In the genomic region with DNA sequence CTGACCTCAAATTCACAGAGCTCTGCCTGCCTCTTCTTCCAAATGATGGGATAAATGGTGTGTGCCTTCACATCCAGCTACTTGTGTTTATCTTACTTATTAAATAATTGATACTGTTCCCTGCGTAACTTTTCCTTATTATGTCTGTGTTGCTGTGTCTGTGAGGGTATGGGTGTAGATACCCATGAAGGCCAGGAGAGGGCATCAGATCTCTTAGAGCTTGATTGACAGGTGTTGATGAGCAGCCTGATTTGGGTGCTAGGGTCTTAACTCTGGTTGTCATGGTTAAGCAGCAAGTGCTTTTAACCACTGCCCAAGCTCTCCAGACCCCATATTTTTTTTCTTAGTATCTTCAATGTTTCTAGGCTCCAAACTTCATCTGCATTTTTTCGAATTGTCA, we compare ENCODE assay signal across 13 mouse cellular contexts. TPM values are rescaled to one million over a fixed set of nuclear protein-coding genes. Genes with fewer than 3 reads are reported as not detected.
DNase-seq lines count a peak whose midpoint lies in the region; ATAC-seq lines count a peak whose summit lies in the region.
"Had no signal": no experiment of that assay in that cellular context is flagged by ENCODE, and none has a peak within 500 bp of the region (broad histone marks: within the 10 kb centered on the region; RNA-seq: fewer than 3 reads in every experiment).

No protein-coding gene starts in this region.

- H3K27me3 ChIP-seq in heart, embryonic 10.5 days (ENCODE audit: insufficient read depth, poor library complexity, severe bottlenecking) = no peaks in the 10 kb centered on the region
- H3K27me3 ChIP-seq: megakaryocyte, embryonic 14.5 days had no signal

- H3K4me3 ChIP-seq in heart, embryonic 10.5 days = no peak overlapping the region
- H3K4me3 ChIP-seq: megakaryocyte, embryonic 14.5 days had no signal

- WGBS in heart, embryonic 10.5 days = 89% methylated on average over 2 of the region's 2 CpGs

- no peaks in the 10 kb centered on the region for H3K9me3 ChIP-seq in heart, embryonic 10.5 days

- H3K27ac ChIP-seq in heart, embryonic 10.5 days = no peak overlapping the region

- peaks cover under 1% of the 10 kb centered on the region; the same call in 1 of the 2 replicates for H3K4me1 ChIP-seq in heart, embryonic 10.5 days

- H3K36me3 ChIP-seq in heart, embryonic 10.5 days = no peaks in the 10 kb centered on the region

- DNase-seq in heart, adult 11 months = peak; percentile 46
- no peak for DNase-seq in heart, embryonic 10.5 days (ENCODE audit: low spot score)
- peak; percentile 21 for DNase-seq in lung, postnatal 36 days
- no peak for DNase-seq in lung, postnatal 10 days
- DNase-seq in R1 (ENCODE audit: low read depth, low spot score) = peak; percentile 72
- no peak for DNase-seq in ovary, postnatal 14 days (ENCODE audit: low spot score)
- no peak for DNase-seq in layer of hippocampus, adult 11-12 months (ENCODE audit: low spot score)
- DNase-seq: kidney, adult 18-20 months; right cerebral cortex, adult 18-20 months had no signal

- peak; percentile 75 for ATAC-seq in monocyte, adult 5-6 weeks (replicated peaks; ENCODE audit: insufficient number of reproducible peaks, low FRiP score, low TSS enrichment, poor library complexity, severe bottlenecking)

RNA-seq across cellular contexts. Expression of a gene that starts 27.3 kb away (rescaled TPM):
- 14.1 and 15.7 TPM in 2 replicates for polyA plus RNA-seq in heart, embryonic 10.5 days (2016; fragmentation: Nextera tagmentation; extraction: Ambion mirVana)
- 141 to 443 TPM (median 158 TPM) in 3 replicates for total RNA-seq in monocyte, adult 5-6 weeks (2017)

RNA-seq across cellular contexts. Expression of a gene that starts 29.8 kb away (rescaled TPM):
- polyA plus RNA-seq in heart, embryonic 10.5 days (2016; fragmentation: Nextera tagmentation; extraction: Ambion mirVana) = 0.08 TPM in 1 of 2 replicates, not detected in the other
- 0.11 to 1.6 TPM (median 1.1 TPM) in 3 replicates for total RNA-seq in monocyte, adult 5-6 weeks (2017)
- total RNA-seq: ES-E14 had no signal
- polyA plus RNA-seq: limb, embryonic 11.5 days had no signal

RNA-seq across cellular contexts. Expression of a gene that starts 38.6 kb away (rescaled TPM):
- 97.1 and 110 TPM in 2 replicates for polyA plus RNA-seq in heart, embryonic 10.5 days (2016; fragmentation: Nextera tagmentation; extraction: Ambion mirVana)
- 76.8 to 93.7 TPM (median 93.1 TPM) in 3 replicates for total RNA-seq in monocyte, adult 5-6 weeks (2017)

RNA-seq across cellular contexts. Expression of a gene that starts 54.3 kb away (rescaled TPM):
- polyA plus RNA-seq in heart, embryonic 10.5 days (2016; fragmentation: Nextera tagmentation; extraction: Ambion mirVana) = 9.2 and 10.1 TPM in 2 replicates
- total RNA-seq in monocyte, adult 5-6 weeks (2017) = 0.10 TPM in 1 of 3 replicates, not detected in the others

Comparison
In these comparisons a context has a peak if more than half of its experiments do, and no peak if none do; other contexts are left out.
1. DNase-seq: peak in heart, adult 11 months (single experiment), lung, postnatal 36 days (single experiment) and R1 (single experiment); none in heart, embryonic 10.5 days (single experiment), lung, postnatal 10 days (single experiment), ovary, postnatal 14 days (single experiment) and layer of hippocampus, adult 11-12 months (single experiment).